10 mouse cellular contexts compared by ENCODE assay signal in genomic region chr1:133251625-133252034, GRCm38 (mm10). TPM values are rescaled to one million over a fixed set of nuclear protein-coding genes. Genes with fewer than 3 reads are reported as not detected.
DNase-seq lines count a peak whose midpoint lies in the region.
"Had no signal": no experiment of that assay in that cellular context is flagged by ENCODE, and none has a peak within 500 bp of the region (broad histone marks: within the 10 kb centered on the region; RNA-seq: fewer than 3 reads in every experiment).

No protein-coding gene starts in this region.

- DNase-seq in layer of hippocampus, adult 9-11 months: peak; percentile 21
- no peak for DNase-seq in layer of hippocampus, postnatal 25 days (ENCODE audit: extremely low spot score in 1 of 2, low spot score in 1 of 2)
- DNase-seq in heart, postnatal 10 days: peak; percentile 71 to 75
- peak; percentile 91 for DNase-seq in kidney, postnatal 14 days
- peak; percentile 58 for DNase-seq in skeletal muscle tissue, adult 2 months (ENCODE audit: low read depth, low spot score)
- DNase-seq in thymus, postnatal 4 days: no peak
- DNase-seq in embryo, embryonic 10 days (ENCODE audit: low spot score): no peak
- DNase-seq in frontal cortex, postnatal 14 days (ENCODE audit: low spot score in 2 of 2): no peak

- intact Hi-C loops in heart, postnatal 10 days (cut with DNase I): no loop called here

RNA-seq across cellular contexts. Expression of gene Golt1a, which starts 58.0 kb away (rescaled TPM):
- not detected for total RNA-seq in layer of hippocampus, postnatal 25 days (2021)
- not detected for total RNA-seq in heart, postnatal 10 days (2021)
- total RNA-seq: common myeloid progenitor, adult 5-6 weeks; hematopoietic stem cell, adult 5-6 weeks had no signal

Comparison
In these comparisons a context has a peak if more than half of its experiments do, and no peak if none do; other contexts are left out.
1. DNase-seq: peak in layer of hippocampus, adult 9-11 months (single experiment), heart, postnatal 10 days (2 of 2), kidney, postnatal 14 days (single experiment) and skeletal muscle tissue, adult 2 months (single experiment); none in layer of hippocampus, postnatal 25 days (0 of 2), thymus, postnatal 4 days (single experiment), embryo, embryonic 10 days (single experiment) and frontal cortex, postnatal 14 days (0 of 2).